Mouse (Mus musculus): ENCODE results near the gene Rtn2. TPM values are rescaled to one million over a fixed set of nuclear protein-coding genes. Genes with fewer than 3 reads are reported as not detected.
A peak's percentile ranks its signal among the peaks of the same experiment; 100 is the strongest.

The Rtn2 gene
- total and polyA plus RNA-seq, 2 experiments from 2014 or later: 51.7 to 108 TPM

DNA sequence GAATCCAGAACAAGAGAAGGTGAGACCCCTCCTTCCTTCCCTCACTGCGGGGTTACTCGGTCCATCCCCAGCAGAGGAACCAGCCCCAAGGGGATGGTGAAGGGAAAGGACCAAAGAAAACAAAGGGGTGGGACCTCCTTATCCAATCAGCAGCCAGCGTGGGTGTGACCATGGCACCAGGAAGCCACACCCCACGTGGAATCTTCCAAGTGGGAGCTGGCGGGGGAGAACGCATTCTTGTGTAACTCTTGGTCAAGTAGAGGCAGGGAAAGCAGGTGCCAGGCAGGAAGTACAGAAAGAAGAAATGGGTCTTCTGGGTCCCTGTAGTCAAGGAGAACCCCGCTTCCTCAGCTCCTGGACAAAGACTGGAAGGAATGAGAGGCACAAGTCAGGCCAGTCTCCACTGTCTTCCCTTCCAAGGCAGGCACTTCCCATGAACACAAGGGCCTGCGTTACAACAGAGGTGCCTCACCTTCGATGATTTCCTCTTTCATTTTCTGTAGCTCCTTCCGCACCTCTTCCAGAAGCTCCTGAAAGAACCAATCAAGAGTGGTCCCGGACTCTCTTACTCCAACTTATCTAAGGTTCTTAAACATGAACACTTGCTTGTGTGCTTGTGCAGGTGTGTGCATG is 24.9 kb upstream of the Rtn2 start:
- Histone ChIP-seq H3K4me1 (ENCODE audit: control insufficient read depth, insufficient read depth) (no peaks in the 10 kb centered on the region), H3K27ac (ENCODE audit: low read depth) (peak overlapping the region; percentile 18; the same call in 1 of the 2 replicates), H3K4me2 (ENCODE audit: low read depth, low read length) (no peak overlapping the region), H3K36me3 (replicated peaks; ENCODE audit: control insufficient read depth, insufficient read depth, low read length) (peaks cover 80% of the 10 kb centered on the region), H3K9ac (replicated peaks; ENCODE audit: low read depth, low read length) (no peak overlapping the region), H3K27me3 (ENCODE audit: control insufficient read depth, insufficient read depth, low read length) (no peaks in the 10 kb centered on the region), H3K9me3 (replicated peaks; ENCODE audit: control insufficient read depth, low read length) (no peaks in the 10 kb centered on the region), H3K4me3 (ENCODE audit: low read depth, low read length) (no peak overlapping the region)
- TF ChIP-seq EP300 (IDR thresholded peaks at IDR 0.05; ENCODE audit: low read depth) (no peak), CTCF (IDR thresholded peaks at IDR 0.05; ENCODE audit: low read depth) (no peak)
- DNase-seq (ENCODE audit: low spot score) (peak; percentile 63), ATAC-seq (ENCODE audit: insufficient read depth, low read depth) (peak; percentile 80)
- WGBS: 40% methylated on average over 11 of the region's 11 CpGs

DNA sequence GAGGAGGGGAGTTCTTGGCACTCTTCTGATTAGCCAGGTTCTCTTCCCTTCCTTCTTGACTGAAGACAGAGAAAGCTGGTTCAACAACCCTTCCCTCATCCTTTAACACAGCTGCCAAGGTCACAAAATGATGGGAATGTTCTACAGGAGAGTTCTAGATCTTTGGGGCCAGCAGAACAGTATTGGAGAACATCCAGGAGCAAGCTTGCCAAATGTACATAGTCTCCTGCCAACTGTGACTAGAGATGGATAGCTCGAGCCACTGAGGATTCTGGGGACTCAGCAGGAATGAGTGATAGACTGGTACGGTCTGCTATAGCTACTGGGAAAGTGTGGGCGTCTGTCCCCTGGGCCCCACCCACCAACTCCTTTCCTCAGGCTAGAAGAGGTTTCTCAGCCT is 24.1 kb upstream of the Rtn2 start:
- DNase-seq (ENCODE audit: low spot score): no peak
- Histone ChIP-seq H3K27ac (ENCODE audit: low read depth) (no peak overlapping the region), H3K4me2 (ENCODE audit: low read depth, low read length) (no peak overlapping the region), H3K9me3 (replicated peaks; ENCODE audit: control insufficient read depth, low read length) (no peaks in the 10 kb centered on the region), H3K27me3 (ENCODE audit: control insufficient read depth, insufficient read depth, low read length) (no peaks in the 10 kb centered on the region), H3K36me3 (replicated peaks; ENCODE audit: control insufficient read depth, insufficient read depth, low read length) (peaks cover 88% of the 10 kb centered on the region), H3K4me1 (ENCODE audit: control insufficient read depth, insufficient read depth) (no peaks in the 10 kb centered on the region), H3K4me3 (ENCODE audit: low read depth, low read length) (no peak overlapping the region), H3K9ac (replicated peaks; ENCODE audit: low read depth, low read length) (no peak overlapping the region)
- no peak for ATAC-seq (ENCODE audit: insufficient read depth, low read depth)
- TF ChIP-seq CTCF (IDR thresholded peaks at IDR 0.05; ENCODE audit: low read depth) (no peak), EP300 (IDR thresholded peaks at IDR 0.05; ENCODE audit: low read depth) (no peak)
- WGBS: 40% methylated on average over 3 of the region's 3 CpGs

GRCm38 (mm10) chr7:19265147-19265546 is 17.3 kb upstream of the Rtn2 start:
- TF ChIP-seq CTCF (IDR thresholded peaks at IDR 0.05; ENCODE audit: low read depth) (no peak), EP300 (IDR thresholded peaks at IDR 0.05; ENCODE audit: low read depth) (no peak)
- H3K27ac ChIP-seq (ENCODE audit: low read depth): peak overlapping the region; percentile 21; the same call in 1 of the 2 replicates
- ATAC-seq (ENCODE audit: insufficient read depth, low read depth) (no peak), DNase-seq (ENCODE audit: low spot score) (no peak)
- no peaks in the 10 kb centered on the region for H3K9me3 ChIP-seq (replicated peaks; ENCODE audit: control insufficient read depth, low read length)
- no peak overlapping the region for H3K4me3 ChIP-seq (ENCODE audit: low read depth, low read length)
- no peaks in the 10 kb centered on the region for H3K27me3 ChIP-seq (ENCODE audit: control insufficient read depth, insufficient read depth, low read length)
- H3K36me3 ChIP-seq (replicated peaks; ENCODE audit: control insufficient read depth, insufficient read depth, low read length): peaks cover 55% of the 10 kb centered on the region
- H3K4me2 ChIP-seq (ENCODE audit: low read depth, low read length): no peak overlapping the region
- H3K9ac ChIP-seq (replicated peaks; ENCODE audit: low read depth, low read length): no peak overlapping the region
- 28% methylated on average over 7 of the region's 7 CpGs for WGBS
- peaks cover 36% of the 10 kb centered on the region for H3K4me1 ChIP-seq (ENCODE audit: control insufficient read depth, insufficient read depth)

DNA sequence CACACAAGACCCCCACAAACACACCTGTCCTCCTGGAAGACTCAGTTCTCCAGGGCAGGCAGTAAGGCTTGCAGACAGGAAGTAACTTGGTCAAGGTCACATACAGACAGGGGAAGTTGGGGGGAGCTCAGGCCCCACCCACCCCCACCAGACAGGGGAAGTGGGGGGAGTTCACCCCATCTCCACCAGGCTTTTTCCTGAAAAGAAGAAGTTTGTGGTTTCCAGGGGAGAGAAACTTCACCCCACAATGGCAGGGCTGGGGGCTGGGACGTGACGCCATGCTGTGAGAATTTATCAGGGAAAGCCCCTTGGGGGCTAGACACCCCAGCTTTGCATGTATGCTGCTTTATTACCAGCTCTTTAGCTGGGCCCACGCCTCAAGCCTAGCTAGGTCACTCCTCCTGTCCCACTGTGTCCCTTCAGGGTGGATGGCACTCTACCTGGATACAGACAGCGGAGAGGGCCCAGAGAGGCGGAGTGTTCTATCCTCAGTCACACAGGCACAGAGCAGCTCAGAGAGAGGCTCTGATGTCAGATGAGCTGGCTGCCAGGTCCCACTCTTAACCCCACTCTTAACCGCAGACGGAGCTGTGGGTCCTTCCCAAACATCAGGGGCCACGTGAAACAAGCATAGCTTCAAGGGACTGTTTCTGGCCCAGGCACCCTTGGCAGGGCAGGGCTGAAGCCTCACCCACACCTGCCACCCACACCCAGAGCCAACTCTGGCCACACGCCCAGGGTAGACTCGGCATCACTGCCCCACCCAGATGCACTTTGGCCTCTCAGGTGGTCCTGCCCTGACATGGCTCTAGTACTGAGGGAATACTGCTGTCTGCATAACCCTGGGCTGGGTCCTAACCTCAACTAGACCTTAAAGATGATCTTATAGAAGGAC is 16.2 kb upstream of the Rtn2 start:
- H3K9me3 ChIP-seq (replicated peaks; ENCODE audit: control insufficient read depth, low read length): no peaks in the 10 kb centered on the region
- 0 out of 2 replicates have a peak overlapping the region, but pooled peaks have one; percentile 5 for H3K9ac ChIP-seq (replicated peaks; ENCODE audit: low read depth, low read length)
- DNase-seq (ENCODE audit: low spot score): no peak
- TF ChIP-seq EP300 (IDR thresholded peaks at IDR 0.05; ENCODE audit: low read depth): no peak
- TF ChIP-seq CTCF (IDR thresholded peaks at IDR 0.05; ENCODE audit: low read depth): no peak
- H3K27ac ChIP-seq (ENCODE audit: low read depth): 0 out of 2 replicates have a peak overlapping the region, but pooled peaks have one; percentile 21
- H3K4me2 ChIP-seq (ENCODE audit: low read depth, low read length): no peak overlapping the region
- WGBS: 47% methylated on average over 10 of the region's 10 CpGs
- peaks cover 45% of the 10 kb centered on the region for H3K36me3 ChIP-seq (replicated peaks; ENCODE audit: control insufficient read depth, insufficient read depth, low read length)
- ATAC-seq (ENCODE audit: insufficient read depth, low read depth): no peak
- no peak overlapping the region for H3K4me3 ChIP-seq (ENCODE audit: low read depth, low read length)
- no peaks in the 10 kb centered on the region for H3K27me3 ChIP-seq (ENCODE audit: control insufficient read depth, insufficient read depth, low read length)
- peaks cover 36% of the 10 kb centered on the region for H3K4me1 ChIP-seq (ENCODE audit: control insufficient read depth, insufficient read depth)

DNA sequence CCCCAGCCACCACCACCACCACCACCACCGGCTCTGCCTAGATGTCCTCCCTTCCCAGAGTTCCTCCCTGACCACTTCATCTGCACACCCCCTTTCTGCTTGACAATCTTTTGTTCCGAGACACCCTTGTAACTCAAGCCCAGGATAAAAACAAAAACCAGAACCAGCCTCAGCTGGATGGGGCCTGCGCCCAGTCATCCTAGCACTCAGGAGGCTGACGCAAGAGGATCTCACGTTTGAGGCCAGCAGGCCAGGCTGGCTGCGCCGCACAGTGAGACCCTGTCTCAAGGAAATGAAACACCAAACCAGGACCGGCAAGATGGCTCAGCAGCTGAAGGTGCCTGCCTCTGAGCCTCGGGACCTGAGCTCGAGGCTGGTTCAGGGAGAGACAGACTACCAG is 15.4 kb upstream of the Rtn2 start:
- H3K9me3 ChIP-seq (replicated peaks; ENCODE audit: control insufficient read depth, low read length): no peaks in the 10 kb centered on the region
- peaks cover 38% of the 10 kb centered on the region for H3K36me3 ChIP-seq (replicated peaks; ENCODE audit: control insufficient read depth, insufficient read depth, low read length)
- no peak overlapping the region for H3K9ac ChIP-seq (replicated peaks; ENCODE audit: low read depth, low read length)
- DNase-seq (ENCODE audit: low spot score) (no peak), ATAC-seq (ENCODE audit: insufficient read depth, low read depth) (no peak)
- no peak for TF ChIP-seq EP300 (IDR thresholded peaks at IDR 0.05; ENCODE audit: low read depth)
- TF ChIP-seq CTCF (IDR thresholded peaks at IDR 0.05; ENCODE audit: low read depth): no peak
- H3K27ac ChIP-seq (ENCODE audit: low read depth): peak overlapping the region; percentile 57; the same call in 1 of the 2 replicates
- H3K27me3 ChIP-seq (ENCODE audit: control insufficient read depth, insufficient read depth, low read length): no peaks in the 10 kb centered on the region
- H3K4me2 ChIP-seq (ENCODE audit: low read depth, low read length): 0 out of 2 replicates have a peak overlapping the region, but pooled peaks have one; percentile 1
- peaks cover 38% of the 10 kb centered on the region for H3K4me1 ChIP-seq (ENCODE audit: control insufficient read depth, insufficient read depth)
- no peak overlapping the region for H3K4me3 ChIP-seq (ENCODE audit: low read depth, low read length)
- 36% methylated on average over 10 of the region's 10 CpGs for WGBS
